Mouse (Mus musculus) testis, postnatal 14 days (tissue): ENCODE measurements at regions not wholly inside any gene's neighbourhood (a gene's known extent, or its start where the extent isn't known, plus 50 kb on each side); places are given as distances from the start of the nearest gene placed in this dataset.

Experiments used
- DNase-seq: peaks from one replicate; pipeline ENCODE4 v3.0.0; 2021; ENCODE audit warnings: low spot score

DNA sequence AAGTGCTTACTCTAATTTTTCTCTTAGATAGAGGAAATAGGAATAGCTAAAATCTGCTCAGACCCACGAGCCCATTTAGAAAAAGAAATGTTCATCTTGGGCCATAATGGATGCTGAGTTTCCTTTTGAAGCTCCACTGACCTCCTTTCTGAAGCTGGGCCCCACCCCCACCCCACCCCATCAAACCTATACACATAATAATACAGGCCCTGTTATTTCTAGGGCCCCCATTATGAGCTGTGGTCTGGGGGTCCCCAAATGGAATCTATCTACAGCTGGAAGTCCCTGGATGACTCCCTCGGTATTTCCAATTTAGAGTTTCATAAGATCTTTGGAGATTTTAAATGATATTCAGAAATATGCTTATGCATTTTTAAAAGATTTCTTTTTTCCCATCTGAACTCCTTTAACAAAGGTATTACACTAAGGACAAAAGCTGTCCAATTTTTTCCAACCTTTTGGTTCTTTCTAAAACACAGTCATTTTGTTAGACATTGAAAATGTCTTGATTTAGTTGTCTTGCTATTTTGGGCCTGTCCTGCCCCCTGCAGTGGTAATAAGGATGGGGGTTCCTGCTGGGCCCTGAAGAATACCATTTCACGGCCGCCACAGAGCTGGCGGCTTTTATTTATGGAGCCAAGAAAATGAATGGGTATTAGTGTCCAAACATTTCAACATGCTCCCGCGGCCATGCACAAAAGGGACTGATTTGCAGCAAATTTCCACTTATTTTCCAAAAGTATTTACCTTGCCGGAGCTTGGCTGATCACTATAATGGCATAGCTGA is 363.1 kb downstream of the Nr2f2 start:
- DNase-seq = no peak

DNA sequence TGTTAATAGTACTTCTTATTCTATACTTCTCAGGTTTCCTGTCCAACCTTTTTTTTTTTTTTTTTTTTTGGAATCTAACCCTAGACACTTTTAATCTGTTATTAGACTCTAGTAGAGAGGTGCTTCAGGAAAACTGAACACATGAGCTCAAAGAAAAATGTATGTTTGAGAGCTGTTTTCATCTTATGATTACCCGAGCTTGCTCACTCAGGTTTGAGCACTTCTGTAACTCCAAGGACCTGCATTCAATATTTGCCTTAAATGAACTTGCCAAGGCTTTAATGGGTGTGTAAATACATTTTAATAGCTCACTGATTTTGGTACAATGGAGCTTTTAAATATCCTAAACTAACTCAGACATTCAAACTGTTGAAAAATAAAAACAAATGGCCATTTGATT is 367.8 kb downstream of the Nr2f2 start:
- no peak for DNase-seq

DNA sequence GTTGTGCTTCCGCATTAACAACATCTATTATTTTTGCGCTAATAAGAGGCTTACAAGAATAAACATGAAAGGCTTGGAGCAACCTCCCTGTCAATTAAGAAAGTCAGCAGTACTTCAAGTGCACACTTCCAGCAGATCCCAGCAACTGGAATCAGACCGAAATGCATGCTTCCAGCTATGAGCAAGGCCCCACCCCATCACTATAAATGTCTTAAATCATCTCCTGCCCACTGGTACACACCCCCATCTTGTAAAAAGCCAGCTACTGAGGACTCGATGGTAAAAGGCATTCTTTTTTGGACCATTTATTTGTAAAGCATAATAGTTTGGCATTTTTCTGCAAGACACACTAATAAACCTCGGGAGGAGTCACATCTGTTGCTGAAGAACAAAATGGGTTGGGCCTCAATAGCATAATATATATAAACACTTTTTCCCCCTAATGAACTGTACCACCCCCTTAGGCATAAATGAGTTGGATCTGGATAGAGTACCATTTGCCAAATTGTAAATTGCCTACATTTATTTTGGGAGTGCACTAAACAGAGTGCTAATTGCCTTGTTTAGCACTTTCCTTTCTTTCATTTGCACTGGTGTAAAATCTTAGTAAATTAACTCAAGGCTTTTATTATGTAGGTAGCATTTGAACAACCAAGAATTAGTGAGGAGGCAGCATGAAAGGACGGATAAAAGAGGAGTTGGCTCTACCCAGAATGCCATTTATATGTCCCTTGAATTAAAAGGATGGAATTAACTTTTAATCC is 371.8 kb downstream of the Nr2f2 start:
- DNase-seq = no peak

DNA sequence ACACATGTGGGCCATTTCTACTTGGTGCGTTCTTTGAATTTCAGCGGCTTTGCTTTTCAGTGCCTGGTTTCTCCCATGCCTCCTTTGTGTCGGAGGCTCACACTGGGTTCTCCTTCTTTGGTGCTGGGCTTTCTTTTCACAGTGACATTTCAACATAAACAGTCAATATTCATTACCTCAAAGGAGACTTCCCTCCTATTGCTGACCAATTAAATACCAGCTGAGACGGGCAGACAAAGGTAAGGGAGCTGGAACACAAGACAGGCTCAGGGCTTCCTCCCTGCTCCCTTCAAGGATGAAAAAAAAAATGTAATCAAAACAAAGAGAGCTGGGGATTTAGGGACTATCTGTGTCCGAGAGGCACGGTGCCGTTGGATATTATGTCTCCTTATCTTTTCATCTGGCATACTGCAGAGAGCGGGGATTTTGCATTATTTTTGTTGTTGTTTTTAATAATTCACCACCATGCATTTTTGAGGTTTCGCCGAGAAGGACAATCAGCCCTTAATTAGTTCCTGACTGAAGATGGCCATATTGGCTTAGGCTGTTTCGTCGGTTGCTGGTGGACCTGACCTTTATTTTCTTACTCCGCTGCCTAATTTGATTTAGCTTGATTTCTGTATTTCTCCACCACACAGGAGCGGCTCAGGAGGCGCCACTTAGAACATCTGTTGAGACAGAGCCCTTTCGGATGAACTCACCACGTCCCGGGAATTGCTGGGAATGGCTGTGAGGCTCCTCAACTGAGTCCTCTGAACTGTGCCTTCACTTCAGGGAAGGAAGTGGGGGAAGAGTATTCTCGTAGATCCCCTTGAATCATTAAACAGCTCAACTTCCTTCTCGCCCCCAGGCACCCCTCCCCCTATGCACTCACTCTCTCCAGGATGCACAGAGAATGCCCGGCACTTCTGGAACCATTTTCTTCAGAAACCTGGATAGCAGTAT is 373.9 kb downstream of the Nr2f2 start:
- DNase-seq = no peak

DNA sequence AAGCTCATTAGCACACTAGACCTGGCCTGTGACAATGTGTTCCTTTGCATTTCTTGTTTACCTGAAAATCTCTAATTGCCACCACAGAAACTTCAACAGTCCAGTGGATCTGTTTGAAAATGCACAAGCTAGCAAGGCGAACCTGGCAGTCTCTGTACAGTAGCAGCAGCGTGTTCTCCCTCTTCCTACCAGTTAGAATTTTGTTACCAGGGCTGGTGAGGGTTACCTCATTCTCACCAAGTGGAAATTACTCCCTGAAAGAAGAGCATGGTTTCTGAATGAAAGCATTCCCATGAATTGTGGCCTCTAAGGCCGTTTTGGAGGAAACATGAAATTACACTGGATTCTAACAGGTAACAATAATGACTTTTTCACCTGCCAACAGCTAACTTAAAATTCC is 374.6 kb downstream of the Nr2f2 start:
- no peak for DNase-seq

DNA sequence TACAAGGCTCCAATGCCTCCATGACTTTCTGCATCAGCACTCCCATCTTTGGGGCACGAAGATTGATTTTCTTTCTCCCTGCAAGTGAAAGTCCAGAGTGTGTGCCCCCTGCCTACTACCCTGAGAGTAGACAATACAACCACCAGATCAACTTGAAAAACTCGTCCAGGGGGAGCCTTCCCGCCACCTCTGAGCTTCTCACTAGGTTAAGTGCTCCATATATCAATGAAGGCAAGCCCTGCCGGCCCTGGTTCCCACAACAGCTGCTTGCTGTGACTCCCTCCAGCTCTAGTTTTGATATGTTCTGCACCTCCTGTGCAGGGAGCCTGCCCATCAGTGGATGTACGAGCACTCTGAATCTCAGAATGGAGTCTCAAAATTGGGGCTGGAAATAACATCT is 377.8 kb downstream of the Nr2f2 start:
- no peak for DNase-seq

DNA sequence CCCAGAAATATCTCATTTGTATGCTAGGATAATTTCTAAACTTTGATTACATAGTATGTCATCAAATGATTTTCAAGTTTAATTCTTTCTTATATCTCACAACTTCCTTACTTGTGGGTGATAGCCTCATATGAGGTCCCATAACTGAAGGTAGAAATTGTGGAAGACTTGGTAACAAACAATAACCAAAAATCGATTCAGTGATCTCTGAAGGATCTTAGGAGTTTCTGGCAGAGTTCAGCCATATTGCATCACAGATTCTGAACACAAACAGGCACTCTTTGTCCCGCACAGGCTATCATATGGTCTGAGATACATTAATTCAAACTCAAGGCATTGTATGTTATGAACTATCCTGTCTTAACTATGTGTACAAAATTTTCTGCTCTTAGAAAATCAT is 385.2 kb downstream of the Nr2f2 start:
- no peak for DNase-seq

DNA sequence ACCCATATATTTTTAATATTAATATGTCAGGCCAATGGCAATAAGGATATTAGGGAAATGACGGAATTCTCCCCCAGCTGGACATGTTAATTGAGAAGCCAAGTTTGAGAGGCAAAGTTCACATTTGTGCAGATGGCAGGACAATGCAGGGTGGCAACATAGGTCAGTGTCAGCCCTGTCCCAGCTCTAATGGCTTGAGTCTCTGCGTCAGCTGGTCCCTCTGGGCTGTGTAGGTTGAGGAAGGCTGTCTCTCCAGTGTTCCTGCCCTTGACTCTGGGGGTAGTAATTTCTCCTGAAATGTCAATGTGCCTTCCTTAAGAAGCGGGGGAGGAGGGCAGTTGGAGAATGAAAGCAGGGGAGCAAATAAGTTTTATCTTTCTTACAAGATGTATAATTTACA is 390.2 kb downstream of the Nr2f2 start:
- no peak for DNase-seq

DNA sequence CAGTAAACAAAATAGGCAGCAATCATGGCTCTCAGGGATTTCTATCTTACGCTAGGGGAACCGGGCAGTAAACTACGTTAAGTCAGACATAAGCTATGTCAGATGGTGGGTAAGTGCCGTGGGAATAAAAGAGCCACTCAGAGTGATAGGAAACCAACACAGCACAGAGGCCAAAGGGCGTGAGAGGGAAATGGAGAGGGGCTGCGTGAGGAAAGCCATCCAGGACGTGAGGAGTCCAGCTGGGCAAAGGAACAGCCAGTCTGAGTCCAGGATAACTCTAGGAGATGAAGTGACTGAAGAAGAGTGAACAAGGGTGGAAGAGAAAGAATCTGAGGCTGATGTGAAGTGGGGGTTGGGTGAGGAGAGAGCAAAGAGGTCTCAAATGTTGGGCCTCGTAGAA is 402.5 kb downstream of the Nr2f2 start:
- no peak for DNase-seq

DNA sequence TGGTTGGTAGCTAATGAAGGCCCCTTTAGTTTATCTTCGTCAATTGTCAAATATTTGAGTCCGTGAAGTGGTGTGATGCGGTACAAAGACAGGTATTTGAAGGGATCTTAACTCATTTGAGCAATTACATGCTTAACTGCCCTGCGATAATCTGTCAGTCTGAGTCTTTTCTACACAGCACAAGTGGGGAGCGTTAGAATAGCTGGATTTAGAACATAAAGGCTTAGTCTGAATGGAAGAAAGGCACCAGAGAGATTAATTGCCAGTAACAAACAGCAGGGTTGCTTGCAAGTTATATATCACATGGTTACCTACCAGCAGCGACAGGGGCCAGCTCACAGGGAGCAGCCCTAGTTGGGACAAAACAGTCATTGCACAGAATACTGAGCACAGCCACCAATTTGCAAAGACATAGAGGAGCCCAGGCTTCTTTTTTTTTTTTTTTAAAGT is 416.3 kb downstream of the Nr2f2 start:
- no peak for DNase-seq

DNA sequence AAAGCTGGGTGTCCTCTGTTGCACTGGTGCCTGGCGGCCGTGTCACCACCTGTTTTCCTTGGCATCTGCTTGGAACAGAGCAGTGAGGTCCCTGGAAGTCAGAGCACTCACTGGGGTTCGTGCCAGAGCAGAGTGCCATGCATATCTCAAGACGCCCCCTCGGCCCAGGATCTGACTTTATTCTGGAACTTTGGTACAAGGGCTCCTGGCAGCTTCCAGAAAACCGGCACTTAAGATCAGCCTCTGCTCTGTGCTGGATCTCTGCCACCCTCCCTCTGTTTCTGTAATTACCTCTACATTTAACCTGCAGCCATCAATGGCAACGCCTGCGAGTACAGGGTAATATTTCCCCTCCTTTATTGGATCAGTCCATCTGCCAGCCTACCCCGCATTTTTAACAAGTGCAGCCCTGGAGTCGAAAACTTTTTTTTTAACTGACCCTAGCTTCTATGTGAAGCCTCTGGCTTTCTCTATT is 416.9 kb downstream of the Nr2f2 start:
- DNase-seq = no peak

DNA sequence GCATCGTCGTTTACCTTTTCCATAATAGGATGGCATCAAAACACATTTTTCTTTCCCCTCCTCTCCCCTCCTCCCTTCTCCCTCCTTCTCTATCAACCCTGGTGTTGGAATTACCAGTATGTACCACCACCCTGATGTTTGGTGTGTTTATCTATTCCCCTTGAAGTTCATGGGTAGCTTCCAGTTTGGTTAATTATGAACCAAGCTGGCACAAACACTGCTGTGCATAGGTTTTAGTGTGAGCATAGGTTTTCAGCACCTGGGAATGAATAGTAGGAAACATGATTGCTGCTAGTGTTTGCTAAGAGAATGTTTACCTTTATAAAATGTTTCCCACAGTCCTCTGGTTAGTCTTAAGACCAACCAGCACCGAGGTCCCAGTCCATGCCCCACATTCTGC is 420.1 kb downstream of the Nr2f2 start:
- DNase-seq = no peak

DNA sequence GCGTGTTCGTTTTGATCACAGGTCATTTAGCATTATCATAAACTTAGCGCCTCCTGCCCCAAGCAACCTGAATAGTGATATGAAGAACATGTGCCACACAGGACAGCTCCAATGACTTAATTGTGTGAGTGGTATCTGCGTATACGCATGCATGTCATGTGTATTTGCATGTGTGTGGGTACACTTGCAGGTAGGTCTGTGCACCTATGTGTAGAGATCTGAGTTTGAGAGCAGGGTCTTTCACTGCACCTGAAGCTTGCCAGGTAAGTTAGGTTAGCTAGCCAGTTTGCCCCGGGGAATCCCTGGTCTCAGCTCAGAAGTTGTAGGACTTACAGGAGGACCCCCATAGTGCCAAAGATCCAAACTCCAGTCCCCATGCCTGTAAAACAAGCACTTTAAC is 424.7 kb downstream of the Nr2f2 start:
- no peak for DNase-seq

DNA sequence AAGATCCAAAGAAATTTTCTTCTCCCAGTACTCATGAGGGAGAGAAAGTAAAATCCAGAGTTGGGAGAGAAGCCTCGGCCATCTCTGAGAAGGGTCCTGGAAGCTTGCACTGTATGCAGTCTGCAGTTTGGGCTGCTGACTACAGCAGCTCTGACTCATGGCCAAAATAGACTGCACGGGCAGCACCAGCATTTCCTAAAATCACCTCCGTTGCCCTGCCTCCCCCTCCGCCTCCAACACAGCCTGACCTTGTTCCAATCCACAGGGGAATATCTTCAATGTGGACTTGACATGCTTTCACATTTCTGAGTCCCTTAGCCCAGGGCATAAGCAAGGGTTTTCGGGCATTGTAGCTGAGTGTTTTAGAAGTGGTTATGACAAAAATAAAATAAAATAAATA is 441.3 kb downstream of the Nr2f2 start:
- no peak for DNase-seq

DNA sequence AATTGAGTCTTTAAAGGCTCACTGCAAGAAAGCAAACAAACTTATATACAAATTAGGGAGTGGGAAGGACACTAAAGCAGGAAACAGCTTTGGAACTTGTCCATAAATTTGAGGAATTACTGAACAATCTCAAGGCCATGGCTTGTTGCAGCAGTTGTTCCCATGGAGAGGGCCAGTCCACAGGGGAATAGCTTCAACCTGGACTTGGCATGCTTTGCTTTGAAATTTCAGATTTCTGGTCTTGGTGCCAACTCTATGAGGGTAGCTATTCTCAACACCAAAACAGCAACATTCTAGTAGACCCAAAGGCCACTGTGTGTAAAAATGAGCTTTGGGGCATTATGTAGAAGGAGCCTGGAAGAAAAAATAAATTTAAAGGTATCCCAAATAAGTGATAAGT is 442.0 kb downstream of the Nr2f2 start:
- DNase-seq = no peak

DNA sequence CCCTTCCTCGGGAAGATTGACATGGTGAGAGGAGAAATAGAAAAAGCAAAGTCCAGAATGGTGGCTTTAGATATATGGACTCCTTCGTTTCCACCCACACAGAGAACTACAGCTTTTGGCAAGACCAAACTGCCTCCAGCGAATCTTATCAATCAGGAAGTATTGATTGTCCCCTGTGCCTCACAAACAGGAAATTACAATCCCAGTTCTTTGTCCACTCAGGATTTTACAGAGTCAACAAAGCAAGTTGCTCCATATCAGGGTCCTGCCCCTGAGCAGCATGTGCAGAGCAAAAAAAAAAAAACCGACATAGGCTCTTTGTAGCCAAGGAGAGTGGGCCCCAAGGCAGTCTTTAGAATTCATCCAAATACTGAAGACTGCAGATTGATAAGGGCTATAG is 454.8 kb downstream of the Nr2f2 start:
- no peak for DNase-seq

DNA sequence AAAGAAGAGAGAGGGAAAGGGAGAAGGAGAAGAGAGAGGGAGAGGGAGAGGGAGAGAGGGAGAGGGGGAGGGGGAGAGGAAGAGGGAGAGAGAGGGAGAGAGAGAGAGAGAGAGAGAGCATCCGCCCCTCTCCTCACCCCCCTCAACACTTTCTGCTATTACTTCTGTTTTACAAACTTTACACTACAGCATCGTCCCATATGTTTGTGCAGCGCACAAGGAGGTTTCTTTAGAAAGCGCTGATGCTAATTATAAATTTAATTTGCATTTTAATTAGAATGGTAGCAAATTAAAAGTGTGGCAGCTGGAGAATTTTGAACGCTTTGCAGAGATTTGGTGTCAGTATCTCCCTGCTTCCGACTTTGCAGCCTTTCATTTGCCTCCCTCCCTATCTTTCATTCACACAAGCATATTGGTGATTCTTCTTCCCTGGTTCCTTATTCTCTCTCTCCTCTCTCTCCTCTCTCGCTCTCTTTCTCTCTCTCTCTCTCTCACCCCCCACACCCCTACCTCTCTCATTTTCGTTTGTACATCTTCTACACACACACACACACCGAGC is 476.0 kb downstream of the Nr2f2 start:
- no peak for DNase-seq

DNA sequence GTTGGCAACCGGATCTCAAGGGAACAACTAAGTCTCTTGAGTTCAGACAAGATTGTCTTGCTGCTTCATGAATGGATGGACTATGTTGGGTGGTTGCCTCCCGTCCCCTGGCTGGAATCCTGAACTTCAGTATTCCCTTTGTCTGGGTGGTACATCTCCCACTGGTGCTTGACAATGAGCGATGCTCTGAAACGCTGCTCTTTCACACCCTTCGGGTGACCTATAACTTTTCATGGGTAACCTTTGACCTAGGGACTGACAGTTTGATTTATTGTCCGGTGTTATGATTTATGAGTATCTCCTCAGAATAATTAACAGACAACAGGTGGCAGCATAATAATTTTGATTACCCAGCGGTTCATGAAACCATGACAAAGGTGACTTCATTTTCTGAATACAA is 478.3 kb downstream of the Nr2f2 start:
- DNase-seq = no peak

DNA sequence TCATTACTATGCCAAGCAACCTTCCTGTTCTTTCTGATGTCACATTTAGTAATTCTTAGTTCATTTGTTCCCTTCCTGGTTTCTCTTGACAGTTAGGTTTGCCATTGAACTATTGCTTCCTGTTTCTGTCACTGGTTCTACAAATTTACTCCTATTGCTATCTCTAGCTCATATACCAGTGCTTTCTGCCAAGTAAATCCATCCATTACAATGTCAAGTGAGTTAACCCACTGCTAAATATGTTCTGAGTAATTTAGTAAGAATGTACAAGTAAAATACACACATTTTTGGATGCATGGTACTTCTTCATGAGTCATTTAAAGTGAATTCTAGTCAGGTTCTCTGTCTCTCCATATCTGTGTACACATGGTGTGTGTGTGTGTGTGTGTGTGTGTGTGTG is 489.5 kb downstream of the Nr2f2 start:
- DNase-seq = no peak

DNA sequence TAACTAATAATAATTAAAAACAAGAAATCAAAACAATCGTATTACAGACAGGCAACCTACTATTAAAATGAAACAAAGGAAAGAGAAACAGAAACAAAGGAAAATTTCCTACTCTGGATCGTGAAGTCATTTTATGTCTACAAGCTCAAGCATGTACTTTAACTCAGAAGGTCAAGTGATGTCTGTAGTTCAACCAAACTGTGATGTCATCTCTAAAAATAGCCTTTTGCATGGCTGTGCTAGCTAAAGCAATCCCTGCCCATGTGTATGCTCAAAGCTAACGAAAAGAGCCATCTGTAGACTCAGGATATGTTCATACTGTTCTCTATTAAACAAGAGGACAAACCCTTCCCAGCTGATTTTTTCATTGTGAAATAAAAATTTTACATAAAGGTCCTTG is 500.7 kb downstream of the Nr2f2 start:
- no peak for DNase-seq

DNA sequence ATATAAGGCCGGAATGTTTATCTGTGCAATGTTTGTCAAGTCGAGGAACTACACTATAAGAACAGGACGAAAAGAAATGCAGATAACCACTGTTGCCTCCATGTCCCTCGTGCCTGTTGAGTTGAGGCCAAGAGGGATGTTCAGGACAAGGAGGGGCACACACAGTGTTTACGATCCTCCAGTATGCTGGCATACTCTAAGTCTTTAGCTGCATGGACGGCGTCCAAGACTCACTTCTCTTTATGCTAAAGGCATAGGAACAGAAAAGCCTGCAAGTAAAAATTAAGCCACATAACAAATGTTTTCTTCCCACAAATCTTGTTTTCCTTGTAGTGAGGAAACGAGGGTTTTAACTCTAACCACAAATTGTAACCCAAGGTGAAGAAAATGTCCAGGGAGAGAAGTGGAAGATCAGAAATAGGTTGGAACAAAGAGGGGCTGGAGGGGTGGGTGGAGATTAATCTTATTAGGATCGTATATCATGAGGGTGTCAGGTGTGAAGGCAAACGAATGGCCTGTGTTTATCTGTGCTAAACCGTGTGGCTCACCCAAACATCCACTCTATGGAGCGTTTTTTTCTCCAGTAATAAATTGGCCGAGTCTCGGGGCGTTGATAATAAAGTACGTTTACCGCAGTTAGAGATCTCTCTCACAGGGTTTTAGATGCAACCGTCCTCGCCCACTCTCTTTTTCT is 521.8 kb downstream of the Nr2f2 start:
- DNase-seq = no peak

DNA sequence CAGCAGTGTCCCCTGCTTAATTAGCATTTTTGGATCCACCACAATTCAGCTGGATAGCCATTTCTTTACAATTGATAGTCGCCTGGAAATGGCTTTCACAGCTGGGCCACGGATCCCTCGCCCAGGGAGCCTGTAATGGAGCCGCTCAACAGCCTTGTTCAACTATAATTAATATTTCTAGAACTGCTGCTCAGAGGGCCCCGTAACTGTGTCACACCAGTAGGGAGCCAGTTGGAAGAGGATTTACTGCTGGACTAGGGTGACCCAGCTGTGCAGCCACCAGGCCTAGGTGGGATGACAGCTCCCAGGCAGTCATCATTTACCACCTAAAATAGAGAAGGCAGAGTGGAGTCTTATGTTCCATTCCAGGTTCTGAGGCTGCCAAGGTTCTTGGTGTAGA is 529.2 kb downstream of the Nr2f2 start:
- DNase-seq = no peak
